Mouse (Mus musculus) embryonic facial prominence, embryonic 11.5 days (tissue): ENCODE data around the gene Vav1. TPM values are rescaled to one million over a fixed set of nuclear protein-coding genes. Genes with fewer than 3 reads are reported as not detected.

Experiments
- ATAC-seq: fragments of 200-750 bp; cut with Nextera tagmentation; replicated peaks from 2 replicates; pipeline ENCODE4 v1.8.0; 2017; ENCODE audit warnings: low read depth; ENCODE audit not compliant: insufficient number of reproducible peaks, low FRiP score, low TSS enrichment
- DNase-seq: peaks from one replicate; pipeline ENCODE4 v3.0.0-alpha.2; 2015; ENCODE audit warnings: low spot score
- H3K27ac ChIP-seq: fragments of 300-500 bp; sonication (generic); replicated peaks from 2 replicates; pipeline ENCODE4 v1.5.1; 2014; ENCODE audit warnings: mild to moderate bottlenecking, low read depth, low read length, control low read depth
- H3K27me3 ChIP-seq: fragments of 300-500 bp; sonication (generic); 2 replicates; pipeline ENCODE4 v1.6.1; 2014; ENCODE audit warnings: mild to moderate bottlenecking, low read length, moderate library complexity, mixed read lengths; ENCODE audit not compliant: control insufficient read depth, insufficient read depth
- H3K36me3 ChIP-seq: fragments of 300-500 bp; sonication (generic); replicated peaks from 2 replicates; pipeline ENCODE4 v1.6.1; 2014; ENCODE audit warnings: low read depth, mild to moderate bottlenecking, low read length, moderate library complexity, mixed read lengths; ENCODE audit not compliant: control insufficient read depth, insufficient read depth
- H3K4me1 ChIP-seq: fragments of 300-500 bp; sonication (generic); 2 replicates; pipeline ENCODE4 v1.6.1; 2014; ENCODE audit warnings: low read length, mixed read lengths; ENCODE audit not compliant: control insufficient read depth, insufficient read depth
- H3K4me2 ChIP-seq: fragments of 300-500 bp; sonication (generic); 2 replicates; pipeline ENCODE4 v1.6.1; 2014; ENCODE audit warnings: low read depth, mild to moderate bottlenecking, control low read depth, low read length, moderate library complexity
- H3K4me3 ChIP-seq: fragments of 300-500 bp; sonication (generic); 2 replicates; pipeline ENCODE4 v1.5.1; 2014; ENCODE audit warnings: low read depth, low read length, control low read depth
- H3K9ac ChIP-seq: fragments of 300-500 bp; sonication (generic); replicated peaks from 2 replicates; pipeline ENCODE4 v1.6.1; 2014; ENCODE audit warnings: mild to moderate bottlenecking, control low read depth, low read length
- H3K9me3 ChIP-seq: fragments of 300-500 bp; sonication (generic); replicated peaks from 2 replicates; pipeline ENCODE4 v1.6.1; 2016; ENCODE audit warnings: mild to moderate bottlenecking, low read length, inconsistent platforms, mixed read lengths; ENCODE audit not compliant: control insufficient read depth
- WGBS: fragments of 180-500 bp; shearing (Covaris S2); extraction: QIAGEN DNeasy Blood & Tissue Kit; methylation state at CpG from one replicate; pipeline ENCODE4 v1.1.7; 2014; 5-methylcytosine and 5-hydroxymethylcytosine counted together
- polyA plus RNA-seq: library from polyadenylated mRNA; unstranded; fragments of >200 nt; fragmentation: Nextera tagmentation; extraction: Ambion mirVana; gene quantifications from 2 replicates; pipeline ENCODE4 v1.2.1, GENCODE M21; 2014

The Vav1 gene
- polyA plus RNA-seq, 1 experiment from 2014 or later, result 2.3 TPM

DNA sequence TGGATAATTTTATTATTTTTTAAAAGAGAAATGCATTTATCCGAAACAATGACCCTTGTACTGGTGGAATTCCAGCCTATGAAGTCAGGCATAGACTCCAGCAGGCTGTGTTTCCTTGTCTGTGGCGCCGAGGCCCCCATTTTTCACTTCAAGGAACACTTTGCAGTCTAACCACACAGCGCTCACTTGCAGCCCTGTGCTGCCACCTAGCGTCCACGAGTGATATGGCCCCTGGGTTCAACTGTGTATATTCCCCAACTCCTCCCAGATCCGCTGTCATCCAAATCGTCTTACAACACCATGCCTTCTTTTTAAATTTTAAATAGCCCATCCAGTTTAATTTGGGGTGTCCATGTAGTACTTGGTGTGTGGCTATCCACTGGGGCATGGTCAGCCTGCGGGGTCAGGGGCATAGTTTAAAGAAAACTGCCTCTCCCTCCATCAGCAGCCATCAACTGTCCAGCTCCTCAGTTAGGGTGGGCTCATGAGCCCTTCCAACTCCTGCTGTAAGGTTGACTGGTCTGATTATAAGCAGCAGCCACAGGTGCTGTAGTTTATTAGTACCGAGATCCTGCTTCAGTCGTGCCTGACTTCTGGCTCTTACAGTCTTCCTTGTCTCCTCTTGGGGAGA, 56.9 kb downstream of the Vav1 start:
- no peaks in the 10 kb centered on the region for H3K27me3 ChIP-seq
- H3K4me1 ChIP-seq, result no peaks in the 10 kb centered on the region
- no peak overlapping the region for H3K4me3 ChIP-seq
- DNase-seq, result peak; percentile 93
- H3K9me3 ChIP-seq, result no peaks in the 10 kb centered on the region
- H3K4me2 ChIP-seq, result no peak overlapping the region
- H3K9ac ChIP-seq, result no peak overlapping the region
- peak; percentile 77 for ATAC-seq
- H3K27ac ChIP-seq, result no peak overlapping the region
- H3K36me3 ChIP-seq, result no peaks in the 10 kb centered on the region
- WGBS, result 15% methylated on average over 11 of the region's 11 CpGs

DNA sequence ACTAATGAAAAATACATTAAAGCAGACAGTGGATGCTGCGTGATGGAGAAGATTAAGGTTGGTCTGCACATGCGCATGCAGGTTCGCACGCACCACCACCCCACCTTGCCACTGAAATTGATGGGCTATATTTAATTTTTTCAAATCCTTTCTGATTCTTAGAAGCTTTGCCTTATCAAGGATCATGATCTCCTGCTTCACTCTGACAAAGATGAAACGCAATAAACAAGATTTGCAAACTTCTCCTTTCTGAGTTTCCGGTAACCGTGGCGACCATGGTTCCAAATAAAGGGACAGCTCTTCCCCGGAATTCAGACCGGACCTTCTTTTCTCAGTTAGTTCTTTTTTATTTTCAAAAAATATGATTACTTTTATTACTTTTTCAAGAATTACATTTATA, 59.1 kb downstream of the Vav1 start:
- H3K36me3 ChIP-seq, result no peaks in the 10 kb centered on the region
- DNase-seq (no peak), ATAC-seq (no peak)
- no peak overlapping the region for H3K27ac ChIP-seq
- no peaks in the 10 kb centered on the region for H3K4me1 ChIP-seq
- H3K4me2 ChIP-seq, result no peak overlapping the region
- WGBS, result 86% methylated on average over 10 of the region's 10 CpGs
- no peak overlapping the region for H3K9ac ChIP-seq
- H3K4me3 ChIP-seq, result no peak overlapping the region
- no peaks in the 10 kb centered on the region for H3K9me3 ChIP-seq
- H3K27me3 ChIP-seq, result no peaks in the 10 kb centered on the region

DNA sequence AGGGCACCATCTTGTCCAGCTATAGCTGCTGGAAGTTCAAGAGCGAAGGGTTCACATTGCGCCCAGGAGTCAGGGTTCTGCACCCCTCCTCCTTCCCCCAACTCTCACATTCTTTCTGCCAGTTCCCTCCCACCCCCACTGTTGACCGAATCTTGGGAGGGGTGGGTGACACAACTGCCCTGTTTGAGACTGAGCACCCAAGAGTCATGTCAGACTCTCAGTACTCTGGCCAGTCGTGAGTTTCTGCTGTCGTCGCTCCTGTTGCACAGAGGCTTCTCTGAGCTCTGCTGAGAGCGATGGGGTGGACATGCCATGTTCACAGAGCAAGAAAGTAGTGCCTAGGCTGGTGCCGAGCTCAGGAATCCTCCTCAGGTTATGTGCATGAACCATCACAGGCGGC, 60.4 kb downstream of the Vav1 start:
- DNase-seq (no peak), ATAC-seq (no peak)

GRCm38 (mm10) chr17:57341568-57341967, 62.7 kb downstream of the Vav1 start:
- 74% methylated on average over 4 of the region's 4 CpGs for WGBS
- no peak for ATAC-seq
- H3K9ac ChIP-seq, result no peak overlapping the region

More for the DNA sequence above, 60.4 kb downstream of the Vav1 start:
- Histone ChIP-seq H3K4me1 (no peaks in the 10 kb centered on the region), H3K4me2 (no peak overlapping the region), H3K9me3 (no peaks in the 10 kb centered on the region), H3K27me3 (no peaks in the 10 kb centered on the region), H3K27ac (no peak overlapping the region), H3K36me3 (no peaks in the 10 kb centered on the region), H3K4me3 (no peak overlapping the region), H3K9ac (no peak overlapping the region)
- WGBS, result 80% methylated on average over 9 of the region's 9 CpGs

DNA sequence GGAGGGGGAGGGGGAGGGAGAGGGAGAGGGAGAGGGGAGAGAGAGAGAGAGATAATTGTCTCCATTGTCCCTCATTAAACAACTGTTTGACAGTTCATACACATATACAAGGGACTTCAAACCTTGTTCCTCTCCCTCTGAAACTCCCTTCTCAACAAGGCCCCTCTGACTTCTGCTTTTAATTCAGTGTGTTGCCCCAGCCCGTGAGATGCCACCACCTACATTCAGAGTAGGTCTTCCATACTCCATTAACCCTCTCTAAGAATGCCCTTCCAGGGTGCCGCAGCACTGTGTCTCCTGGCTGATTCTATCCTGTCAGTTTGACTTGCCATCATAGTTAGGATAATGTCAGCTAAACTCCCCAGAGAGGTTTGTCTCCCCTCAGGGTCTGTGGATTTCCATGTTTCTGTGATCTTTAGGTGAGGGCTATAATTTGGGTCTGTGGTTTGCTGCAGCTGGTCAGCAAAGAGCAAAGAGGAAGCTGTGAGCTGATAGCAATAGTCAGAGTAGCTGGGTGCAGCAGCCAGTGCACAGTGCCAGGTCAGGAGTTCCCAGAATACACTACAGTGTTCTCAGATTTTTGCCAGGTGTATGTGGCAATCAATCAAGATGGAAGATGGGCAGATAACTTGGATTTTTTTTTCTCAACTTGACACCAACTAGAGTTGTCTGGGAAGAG, 65.3 kb downstream of the Vav1 start:
- no peak overlapping the region for H3K9ac ChIP-seq
- H3K4me1 ChIP-seq, result no peaks in the 10 kb centered on the region
- ATAC-seq, result no peak
- 68% methylated on average over 2 of the region's 2 CpGs for WGBS
- no peaks in the 10 kb centered on the region for H3K9me3 ChIP-seq
- no peak overlapping the region for H3K4me3 ChIP-seq
- no peak for DNase-seq
- H3K27ac ChIP-seq, result no peak overlapping the region
- no peaks in the 10 kb centered on the region for H3K36me3 ChIP-seq
- H3K4me2 ChIP-seq, result no peak overlapping the region
- H3K27me3 ChIP-seq, result no peaks in the 10 kb centered on the region

More at GRCm38 (mm10) chr17:57341568-57341967, 62.7 kb downstream of the Vav1 start:
- H3K36me3 ChIP-seq, result no peaks in the 10 kb centered on the region
- no peak overlapping the region for H3K27ac ChIP-seq
- H3K4me2 ChIP-seq, result no peak overlapping the region
- no peaks in the 10 kb centered on the region for H3K4me1 ChIP-seq
- H3K27me3 ChIP-seq, result no peaks in the 10 kb centered on the region
- H3K4me3 ChIP-seq, result no peak overlapping the region
- no peaks in the 10 kb centered on the region for H3K9me3 ChIP-seq
- DNase-seq, result no peak

DNA sequence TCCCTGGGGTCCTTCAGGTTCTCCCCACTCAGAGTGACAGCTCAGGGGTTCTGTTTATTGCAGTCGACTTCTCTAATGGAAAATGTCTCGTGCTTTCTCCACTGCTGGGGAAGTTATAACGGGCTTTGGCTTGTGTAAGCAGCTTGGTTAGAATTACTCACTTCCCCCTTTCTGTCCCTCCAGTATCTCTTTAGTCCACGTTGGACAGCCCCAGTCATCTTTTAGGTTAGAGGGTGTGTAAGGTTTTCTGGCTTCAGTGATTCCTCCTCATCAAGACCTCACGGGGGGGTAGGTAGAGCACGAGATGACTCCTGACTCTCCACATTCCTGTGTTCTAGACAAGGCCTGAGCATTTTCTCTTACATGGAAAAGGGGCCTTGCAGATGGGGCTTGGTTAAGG, 68.1 kb downstream of the Vav1 start:
- DNase-seq (no peak), ATAC-seq (no peak)
- Histone ChIP-seq H3K4me1 (no peaks in the 10 kb centered on the region), H3K27me3 (no peaks in the 10 kb centered on the region), H3K27ac (no peak overlapping the region), H3K4me3 (no peak overlapping the region), H3K9me3 (no peaks in the 10 kb centered on the region), H3K9ac (no peak overlapping the region), H3K36me3 (no peaks in the 10 kb centered on the region), H3K4me2 (no peak overlapping the region)
- 80% methylated on average over 6 of the region's 6 CpGs for WGBS

DNA sequence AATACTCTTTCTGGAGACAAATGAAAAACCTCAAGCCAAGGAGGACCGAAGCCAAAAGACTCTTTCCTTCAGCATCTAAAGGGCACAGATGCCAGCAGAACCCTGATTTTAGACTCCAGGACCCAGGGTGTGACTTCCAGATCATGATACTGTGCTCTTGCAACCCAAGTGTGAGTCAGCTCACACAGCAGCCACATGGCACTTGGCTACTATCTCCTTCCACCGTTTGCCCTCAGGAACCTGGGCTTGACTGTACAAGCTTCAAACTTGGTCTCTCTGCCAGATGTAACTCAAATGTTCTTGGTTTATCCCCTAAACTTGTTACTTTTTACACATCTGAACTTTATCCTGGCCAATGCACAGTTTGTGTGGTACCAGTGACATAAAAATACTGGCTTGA, 68.9 kb downstream of the Vav1 start:
- H3K9ac ChIP-seq, result no peak overlapping the region
- H3K4me3 ChIP-seq, result no peak overlapping the region
- no peaks in the 10 kb centered on the region for H3K36me3 ChIP-seq
- H3K27me3 ChIP-seq, result no peaks in the 10 kb centered on the region
- H3K27ac ChIP-seq, result no peak overlapping the region
- H3K9me3 ChIP-seq, result no peaks in the 10 kb centered on the region
- no peaks in the 10 kb centered on the region for H3K4me1 ChIP-seq
- WGBS, result 83% methylated on average over 2 of the region's 2 CpGs
- H3K4me2 ChIP-seq, result no peak overlapping the region
- ATAC-seq (no peak), DNase-seq (no peak)

- Histone ChIP-seq H3K4me2 (no peak overlapping the region), H3K27ac (no peak overlapping the region), H3K27me3 (no peaks in the 10 kb centered on the region), H3K36me3 (no peaks in the 10 kb centered on the region), H3K4me3 (no peak overlapping the region), H3K4me1 (no peaks in the 10 kb centered on the region), H3K9me3 (no peaks in the 10 kb centered on the region), H3K9ac (no peak overlapping the region)
- WGBS, result 75% methylated on average over 5 of the region's 5 CpGs
- DNase-seq, result no peak
- no peak for ATAC-seq
Measured at GRCm38 (mm10) chr17:57349067-57349466, 70.2 kb downstream of the Vav1 start.
